Mouse (Mus musculus): ENCODE measurements around the gene Pik3r4.

DNA sequence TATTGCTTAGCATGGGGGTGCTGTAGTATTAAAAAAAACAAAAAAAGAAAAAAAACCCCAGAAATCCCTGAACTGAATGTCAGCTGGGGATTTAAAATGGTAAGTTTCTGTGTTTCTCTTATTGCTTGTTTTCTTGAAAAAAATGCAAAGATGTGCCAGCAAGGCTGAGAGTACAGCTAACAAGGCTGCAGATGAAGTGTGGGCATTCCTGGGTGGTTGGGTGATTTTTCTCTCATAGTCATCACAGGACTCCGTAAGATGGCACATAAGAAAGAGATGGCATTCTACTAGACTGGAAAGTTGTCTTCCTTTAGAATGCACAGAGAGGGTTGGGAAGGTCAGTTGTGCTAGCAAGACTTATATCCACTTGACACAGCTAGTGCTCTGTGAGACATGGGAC, 62.2 kb downstream of the Pik3r4 start:
- TF ChIP-seq CTCF (IDR thresholded peaks at IDR 0.05; ENCODE audit: low read depth, low read length) = no peak
- TF ChIP-seq POLR2A (IDR thresholded peaks at IDR 0.05; ENCODE audit: extremely low read depth, insufficient read depth, low read length) = no peak
